In the genomic region with DNA sequence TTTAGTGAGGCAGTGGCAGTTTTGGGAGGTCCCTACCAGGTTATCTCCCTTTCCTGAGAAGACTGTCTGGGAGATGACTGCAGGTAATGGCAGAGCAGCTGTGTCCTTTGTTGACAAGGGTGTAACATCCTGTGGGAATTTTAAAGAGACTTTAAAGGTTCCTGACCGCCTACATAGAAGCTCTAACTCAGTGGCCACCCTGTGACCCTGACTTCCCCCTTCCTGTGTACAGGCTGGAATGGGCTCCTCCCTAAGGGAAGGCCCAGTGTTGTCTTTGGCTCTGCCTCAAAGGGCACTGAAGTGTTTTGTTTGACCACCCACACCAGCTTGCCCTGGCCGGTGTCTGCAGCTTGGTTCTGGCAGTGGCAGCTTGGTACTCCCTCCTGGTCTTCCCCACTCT, we compare ENCODE assay signal across 7 mouse cellular contexts. TPM values are rescaled to one million over a fixed set of nuclear protein-coding genes. Genes with fewer than 3 reads are reported as not detected.
DNase-seq lines count a peak whose midpoint lies in the region; ATAC-seq lines count a peak whose summit lies in the region.

No protein-coding gene starts in this region.

- peaks cover 64% of the 10 kb centered on the region for H3K36me3 ChIP-seq in kidney, embryonic 15.5 days
- H3K36me3 ChIP-seq in lung, embryonic 16.5 days (ENCODE audit: control insufficient read depth, insufficient read depth, low read length) = peaks cover 32% of the 10 kb centered on the region

- H3K9ac ChIP-seq in kidney, embryonic 15.5 days = no peak overlapping the region
- H3K9ac ChIP-seq in lung, embryonic 16.5 days (ENCODE audit: low read length) = no peak overlapping the region

- no peaks in the 10 kb centered on the region for H3K27me3 ChIP-seq in kidney, embryonic 15.5 days
- no peaks in the 10 kb centered on the region for H3K27me3 ChIP-seq in lung, embryonic 16.5 days (ENCODE audit: control insufficient read depth, insufficient read depth, low read depth, low read length)

- peaks cover 9% of the 10 kb centered on the region for H3K4me1 ChIP-seq in kidney, embryonic 15.5 days
- H3K4me1 ChIP-seq in lung, embryonic 16.5 days (replicated peaks; ENCODE audit: control insufficient read depth, insufficient read depth, low read length) = peaks cover 8% of the 10 kb centered on the region

- H3K27ac ChIP-seq in kidney, embryonic 15.5 days = no peak overlapping the region
- H3K27ac ChIP-seq in lung, embryonic 16.5 days (ENCODE audit: low read length) = 0 out of 2 replicates have a peak overlapping the region, but pooled peaks have one; percentile 6

- no peaks in the 10 kb centered on the region for H3K9me3 ChIP-seq in kidney, embryonic 15.5 days (replicated peaks)
- no peaks in the 10 kb centered on the region for H3K9me3 ChIP-seq in lung, embryonic 16.5 days (ENCODE audit: control insufficient read depth, low read length)

- H3K4me3 ChIP-seq in kidney, embryonic 15.5 days (replicated peaks) = no peak overlapping the region
- no peak overlapping the region for H3K4me3 ChIP-seq in lung, embryonic 16.5 days (ENCODE audit: low read length)

- no peak overlapping the region for H3K4me2 ChIP-seq in kidney, embryonic 15.5 days
- H3K4me2 ChIP-seq in lung, embryonic 16.5 days (ENCODE audit: low read depth, low read length) = no peak overlapping the region

- peak; percentile 76 for DNase-seq in adrenal gland, postnatal 10 days
- DNase-seq in heart, adult 8-10 months (ENCODE audit: low spot score) = peak; percentile 78
- no peak for DNase-seq in frontal cortex, adult 2 months (ENCODE audit: extremely low spot score in 1 of 2, low spot score in 1 of 2)
- no peak for DNase-seq in urinary bladder, adult 2 months (ENCODE audit: low spot score)

- WGBS in kidney, embryonic 15.5 days = 13% methylated on average over 2 of the region's 2 CpGs
- 39% methylated on average over 2 of the region's 2 CpGs for WGBS in lung, embryonic 16.5 days

- peak; percentile 88 for ATAC-seq in kidney, embryonic 15.5 days (replicated peaks; ENCODE audit: low FRiP score)
- peak; percentile 68 for ATAC-seq in lung, embryonic 16.5 days (ENCODE audit: low read depth)
- ATAC-seq in megakaryocyte progenitor cell, adult 5-6 weeks (replicated peaks; ENCODE audit: poor library complexity) = no peak

RNA-seq across cellular contexts. Expression of a gene that starts 10.8 kb away (rescaled TPM):
- total RNA-seq in adrenal gland, postnatal 10 days (2021) = 10 to 100 TPM; 31.6 to 34.4 TPM
- total RNA-seq in heart, adult 8-10 months (2022) = 1 to 10 TPM; 5.7 to 7.7 (median 7.1) TPM
- 116 and 117 TPM in 2 replicates for polyA plus RNA-seq in kidney, embryonic 15.5 days (2015; fragmentation: Nextera tagmentation; extraction: Ambion mirVana)
- 102 and 108 TPM in 2 replicates for polyA plus RNA-seq in lung, embryonic 16.5 days (2015; fragmentation: Nextera tagmentation; extraction: Ambion mirVana)
- 77.1 and 80.2 TPM in 2 replicates for total RNA-seq in megakaryocyte progenitor cell, adult 5-6 weeks (2015)
- total RNA-seq in megakaryocyte progenitor cell, adult 5-6 weeks (2017) = 76.9 and 93.4 TPM in 2 replicates
- 54.6 and 57.9 TPM in 2 replicates for polyA plus RNA-seq in frontal cortex, adult 2 months (2012; rRNA removed)
- 44.2 and 60.2 TPM in 2 replicates for polyA plus RNA-seq in urinary bladder, adult 2 months (2012; rRNA removed)

RNA-seq across cellular contexts. Expression of a gene that starts 10.9 kb away (rescaled TPM):
- 10 to 100 TPM; 13.1 to 24.7 TPM for total RNA-seq in adrenal gland, postnatal 10 days (2021)
- total RNA-seq in heart, adult 8-10 months (2022) = 10 to 100 TPM; 12.8 to 20.7 (median 14.9) TPM
- polyA plus RNA-seq in kidney, embryonic 15.5 days (2015; fragmentation: Nextera tagmentation; extraction: Ambion mirVana) = 13.0 and 13.2 TPM in 2 replicates
- polyA plus RNA-seq in lung, embryonic 16.5 days (2015; fragmentation: Nextera tagmentation; extraction: Ambion mirVana) = 15.5 and 17.5 TPM in 2 replicates
- 19.3 and 20.8 TPM in 2 replicates for total RNA-seq in megakaryocyte progenitor cell, adult 5-6 weeks (2015)
- 17.0 and 20.1 TPM in 2 replicates for total RNA-seq in megakaryocyte progenitor cell, adult 5-6 weeks (2017)
- 28.7 and 30.0 TPM in 2 replicates for polyA plus RNA-seq in frontal cortex, adult 2 months (2012; rRNA removed)
- 7.3 and 9.3 TPM in 2 replicates for polyA plus RNA-seq in urinary bladder, adult 2 months (2012; rRNA removed)

Comparison
In these comparisons a context has a peak if more than half of its experiments do, and no peak if none do; other contexts are left out.
1. DNase-seq: peak in adrenal gland, postnatal 10 days (single experiment) and heart, adult 8-10 months (single experiment); none in frontal cortex, adult 2 months (0 of 2) and urinary bladder, adult 2 months (single experiment).